Mouse (Mus musculus) midbrain, embryonic 12.5 days (tissue): Measurements from ENCODE around the gene Gstt1. TPM values are rescaled to one million over a fixed set of nuclear protein-coding genes. Genes with fewer than 3 reads are reported as not detected.
A peak's percentile ranks its signal among the peaks of the same experiment; 100 is the strongest.

Experiments used
- ATAC-seq: fragments of 200-750 bp; cut with Nextera tagmentation; 2 replicates; pipeline ENCODE4 v1.8.0; 2017; ENCODE audit warnings: low read depth, moderate TSS enrichment, moderate library complexity; ENCODE audit not compliant: low FRiP score
- H3K27ac ChIP-seq: fragments of 300-500 bp; sonication (generic); replicated peaks from 2 replicates; pipeline ENCODE4 v1.5.1; 2016; ENCODE audit warnings: mild to moderate bottlenecking
- H3K27me3 ChIP-seq: fragments of 300-500 bp; sonication (generic); 2 replicates; pipeline ENCODE4 v1.6.1; 2016; ENCODE audit warnings: mild to moderate bottlenecking
- H3K36me3 ChIP-seq: fragments of 300-500 bp; sonication (generic); 2 replicates; pipeline ENCODE4 v1.6.1; 2016
- H3K4me1 ChIP-seq: fragments of 300-500 bp; sonication (generic); 2 replicates; pipeline ENCODE4 v1.6.1; 2016
- H3K4me2 ChIP-seq: fragments of 300-500 bp; sonication (generic); replicated peaks from 2 replicates; pipeline ENCODE4 v1.6.1; 2016; ENCODE audit warnings: mild to moderate bottlenecking, moderate library complexity
- H3K4me3 ChIP-seq: fragments of 300-500 bp; sonication (generic); 2 replicates; pipeline ENCODE4 v1.5.1; 2016; ENCODE audit warnings: mild to moderate bottlenecking
- H3K9ac ChIP-seq: fragments of 300-500 bp; sonication (generic); replicated peaks from 2 replicates; pipeline ENCODE4 v1.6.1; 2016; ENCODE audit warnings: mild to moderate bottlenecking, moderate library complexity
- H3K9me3 ChIP-seq: fragments of 300-500 bp; sonication (generic); 2 replicates; pipeline ENCODE4 v1.6.1; 2016; ENCODE audit warnings: mild to moderate bottlenecking
- WGBS: fragments of 180-500 bp; shearing (Covaris S2); methylation state at CpG from one replicate; pipeline ENCODE4 v1.1.7; 2016; 5-methylcytosine and 5-hydroxymethylcytosine counted together
- polyA plus RNA-seq: library from polyadenylated mRNA; unstranded; fragments of >200 nt; fragmentation: Nextera tagmentation; extraction: Ambion mirVana; gene quantifications from 2 replicates; pipeline ENCODE4 v1.2.1, GENCODE M21; 2016

The Gstt1 gene
- polyA plus RNA-seq, 1 experiment from 2014 or later: 7.0 TPM

GRCm38 (mm10) chr10:75797619-75798175, 687 bp downstream of the Gstt1 start:
- Histone ChIP-seq H3K4me1 (peaks cover 4% of the 10 kb centered on the region; the same call in 1 of the 2 replicates), H3K9ac (peak overlapping the region; percentile 51), H3K27ac (no peak overlapping the region), H3K27me3 (peaks cover 21% of the 10 kb centered on the region), H3K36me3 (no peaks in the 10 kb centered on the region), H3K9me3 (no peaks in the 10 kb centered on the region), H3K4me2 (peak overlapping the region; percentile 71), H3K4me3 (peak overlapping the region; percentile 42)
- 0 out of 2 replicates have a peak, but pooled peaks have one; percentile 66 for ATAC-seq
- 1% methylated on average over 12 of the region's 12 CpGs for WGBS

- peaks cover 21% of the 10 kb centered on the region for H3K27me3 ChIP-seq
- H3K27ac ChIP-seq: no peak overlapping the region
- WGBS: 45% methylated on average over 11 of the region's 11 CpGs
- peaks cover 4% of the 10 kb centered on the region; the same call in 1 of the 2 replicates for H3K4me1 ChIP-seq
- peak overlapping the region; percentile 42 for H3K4me3 ChIP-seq
- no peak for ATAC-seq
- H3K36me3 ChIP-seq: no peaks in the 10 kb centered on the region
- H3K9ac ChIP-seq: peak overlapping the region; percentile 51; the same call in 1 of the 2 replicates
- no peaks in the 10 kb centered on the region for H3K9me3 ChIP-seq
- peak overlapping the region; percentile 71 for H3K4me2 ChIP-seq
Measured at GRCm38 (mm10) chr10:75796731-75797516, 1.5 kb downstream of the Gstt1 start.

GRCm38 (mm10) chr10:75794880-75795279, 3.5 kb downstream of the Gstt1 start:
- no peaks in the 10 kb centered on the region for H3K9me3 ChIP-seq
- ATAC-seq: no peak
- no peak overlapping the region for H3K9ac ChIP-seq
- H3K36me3 ChIP-seq: no peaks in the 10 kb centered on the region
- 30% methylated on average over 3 of the region's 3 CpGs for WGBS
- H3K27me3 ChIP-seq: peaks cover 21% of the 10 kb centered on the region
- peaks cover 4% of the 10 kb centered on the region; the same call in 1 of the 2 replicates for H3K4me1 ChIP-seq
- no peak overlapping the region for H3K4me2 ChIP-seq
- H3K4me3 ChIP-seq: no peak overlapping the region
- H3K27ac ChIP-seq: no peak overlapping the region

- H3K4me1 ChIP-seq: peaks cover 4% of the 10 kb centered on the region; the same call in 1 of the 2 replicates
- H3K36me3 ChIP-seq: no peaks in the 10 kb centered on the region
- 25% methylated on average over 7 of the region's 7 CpGs for WGBS
- no peak for ATAC-seq
- no peaks in the 10 kb centered on the region for H3K9me3 ChIP-seq
- no peak overlapping the region for H3K9ac ChIP-seq
- peaks cover 9% of the 10 kb centered on the region; the same call in 1 of the 2 replicates for H3K27me3 ChIP-seq
- H3K27ac ChIP-seq: no peak overlapping the region
- no peak overlapping the region for H3K4me2 ChIP-seq
- no peak overlapping the region for H3K4me3 ChIP-seq
Measured at GRCm38 (mm10) chr10:75790773-75791172, 7.6 kb downstream of the Gstt1 start.

GRCm38 (mm10) chr10:75789841-75790240, 8.5 kb downstream of the Gstt1 start:
- Histone ChIP-seq H3K4me3 (no peak overlapping the region), H3K9ac (no peak overlapping the region), H3K27me3 (peaks cover 3% of the 10 kb centered on the region; the same call in 1 of the 2 replicates), H3K27ac (no peak overlapping the region), H3K4me2 (no peak overlapping the region), H3K36me3 (no peaks in the 10 kb centered on the region), H3K9me3 (no peaks in the 10 kb centered on the region), H3K4me1 (peaks cover 3% of the 10 kb centered on the region; the same call in 1 of the 2 replicates)
- ATAC-seq: no peak
- WGBS: 93% methylated on average over 5 of the region's 5 CpGs

- WGBS: 74% methylated on average over 6 of the region's 6 CpGs
- H3K4me3 ChIP-seq: no peak overlapping the region
- H3K4me2 ChIP-seq: no peak overlapping the region
- peaks cover 3% of the 10 kb centered on the region; the same call in 1 of the 2 replicates for H3K27me3 ChIP-seq
- no peaks in the 10 kb centered on the region for H3K4me1 ChIP-seq
- H3K9me3 ChIP-seq: no peaks in the 10 kb centered on the region
- ATAC-seq: no peak
- H3K9ac ChIP-seq: no peak overlapping the region
- no peaks in the 10 kb centered on the region for H3K36me3 ChIP-seq
- H3K27ac ChIP-seq: no peak overlapping the region
Measured at GRCm38 (mm10) chr10:75789081-75789735, 9.2 kb downstream of the Gstt1 start.

GRCm38 (mm10) chr10:75788277-75788676, 10.1 kb downstream of the Gstt1 start:
- 94% methylated on average over 8 of the region's 8 CpGs for WGBS
- H3K27me3 ChIP-seq: 0 out of 2 replicates have a peak, but pooled peaks cover 4% of the 10 kb centered on the region
- H3K4me1 ChIP-seq: no peaks in the 10 kb centered on the region

GRCm38 (mm10) chr10:75785442-75785841, 12.9 kb downstream of the Gstt1 start:
- 74% methylated on average over 1 of the region's 1 CpGs for WGBS
- ATAC-seq: no peak
- peaks cover 28% of the 10 kb centered on the region for H3K27me3 ChIP-seq
- no peaks in the 10 kb centered on the region for H3K36me3 ChIP-seq
- no peak overlapping the region for H3K27ac ChIP-seq
- H3K4me1 ChIP-seq: peaks cover 9% of the 10 kb centered on the region
- H3K4me3 ChIP-seq: no peak overlapping the region
- no peak overlapping the region for H3K9ac ChIP-seq
- H3K4me2 ChIP-seq: no peak overlapping the region
- no peaks in the 10 kb centered on the region for H3K9me3 ChIP-seq

More at GRCm38 (mm10) chr10:75788277-75788676, 10.1 kb downstream of the Gstt1 start:
- Histone ChIP-seq H3K4me3 (no peak overlapping the region), H3K27ac (no peak overlapping the region), H3K4me2 (no peak overlapping the region), H3K36me3 (no peaks in the 10 kb centered on the region), H3K9me3 (no peaks in the 10 kb centered on the region), H3K9ac (no peak overlapping the region)
- no peak for ATAC-seq

GRCm38 (mm10) chr10:75780769-75781578, 17.4 kb downstream of the Gstt1 start, which contains the start of the genes Gm20441 and Gstt3:
TSS of gene Gm20441 (minus strand) at chr10:75780954.
TSS of gene Gstt3 (minus strand) at chr10:75781414.
- Histone ChIP-seq H3K36me3 (no peaks in the 10 kb centered on the region), H3K9me3 (0 out of 2 replicates have a peak, but pooled peaks cover 2% of the 10 kb centered on the region), H3K4me1 (peaks cover 17% of the 10 kb centered on the region), H3K4me2 (peak within 1 kb of the TSS; percentile 77), H3K9ac (peak within 1 kb of the TSS; percentile 47), H3K27me3 (peaks cover 62% of the 10 kb centered on the region), H3K27ac (no peak within 1 kb of the TSS), H3K4me3 (peak within 1 kb of the TSS; percentile 39)
- under 1% methylated on average over 28 of the region's 28 CpGs for WGBS
- no peak for ATAC-seq

- Histone ChIP-seq H3K4me3 (no peak overlapping the region), H3K4me2 (no peak overlapping the region), H3K27ac (no peak overlapping the region), H3K4me1 (peaks cover 17% of the 10 kb centered on the region), H3K36me3 (no peaks in the 10 kb centered on the region), H3K9ac (no peak overlapping the region), H3K9me3 (0 out of 2 replicates have a peak, but pooled peaks cover 2% of the 10 kb centered on the region), H3K27me3 (peaks cover 66% of the 10 kb centered on the region)
- WGBS: 41% methylated on average over 15 of the region's 15 CpGs
- no peak for ATAC-seq
Measured at GRCm38 (mm10) chr10:75779206-75780174, 18.9 kb downstream of the Gstt1 start.
